Mouse (Mus musculus): ENCODE data around the gene Crebrf. TPM values are rescaled to one million over a fixed set of nuclear protein-coding genes. Genes with fewer than 3 reads are reported as not detected.

The Crebrf gene
- polyA plus RNA-seq, 1 experiment from 2014 or later: 23.9 TPM

- no peak for TF ChIP-seq CTCF (IDR thresholded peaks at IDR 0.05)
- no peak for DNase-seq (ENCODE audit: low read depth, low spot score)
- in situ Hi-C loops (cut with MboI; ENCODE audit: low pct_unique_long_range_greater_than_20kb): no loop called here
- CTCF ChIA-PET: no interaction called here
- ATAC-seq: no peak
- no peaks in the 10 kb centered on the region for H3K27me3 ChIP-seq
- POLR2A ChIA-PET: interaction anchor here (0.7 kb wide), 1 partner anchor 11 kb away, joined by 3 read pairs; no protein-coding TSS in a partner anchor
Measured at GRCm38 (mm10) chr17:26705463-26706359, 9.7 kb upstream of the Crebrf start.

GRCm38 (mm10) chr17:26707066-26707465 lies 8.4 kb upstream of the Crebrf start:
- no peaks in the 10 kb centered on the region for H3K27me3 ChIP-seq
- in situ Hi-C loops (cut with MboI; ENCODE audit: low pct_unique_long_range_greater_than_20kb): no loop called here
- ChIA-PET CTCF (no interaction called here), POLR2A (interaction anchor here (1.7 kb wide), 1 partner anchor 11 kb away, joined by 7 read pairs; no protein-coding TSS in a partner anchor)
- no peak for DNase-seq (ENCODE audit: low read depth, low spot score)
- ATAC-seq: no peak
- TF ChIP-seq CTCF (IDR thresholded peaks at IDR 0.05): no peak

GRCm38 (mm10) chr17:26708499-26708898 lies 7.0 kb upstream of the Crebrf start:
- in situ Hi-C loops (cut with MboI; ENCODE audit: low pct_unique_long_range_greater_than_20kb): no loop called here
- ATAC-seq (no peak), DNase-seq (ENCODE audit: low read depth, low spot score) (no peak)
- POLR2A ChIA-PET: interaction anchor here (0.5 kb wide), 1 partner anchor 28 kb away, joined by 5 read pairs; no protein-coding TSS in a partner anchor
- TF ChIP-seq CTCF (IDR thresholded peaks at IDR 0.05): no peak
- CTCF ChIA-PET: interaction anchor here (1.5 kb wide), 1 partner anchor 10 kb away, joined by 6 read pairs; no protein-coding TSS in a partner anchor
- H3K27me3 ChIP-seq: no peaks in the 10 kb centered on the region

- H3K27me3 ChIP-seq: no peaks in the 10 kb centered on the region
- CTCF ChIA-PET: interaction anchor here (1.5 kb wide), 1 partner anchor 10 kb away, joined by 6 read pairs; no protein-coding TSS in a partner anchor
- no peak for ATAC-seq
- POLR2A ChIA-PET: interaction anchor here (0.5 to 0.7 kb wide), 2 partner anchors 14 to 29 kb away, joined by 4 to 5 read pairs; no protein-coding TSS in a partner anchor
- DNase-seq (ENCODE audit: low read depth, low spot score): no peak
- in situ Hi-C loops (cut with MboI; ENCODE audit: low pct_unique_long_range_greater_than_20kb): no loop called here
- TF ChIP-seq CTCF (IDR thresholded peaks at IDR 0.05): no peak
Measured at GRCm38 (mm10) chr17:26708993-26709590, 6.4 kb upstream of the Crebrf start.

GRCm38 (mm10) chr17:26710049-26710448 lies 5.4 kb upstream of the Crebrf start:
- TF ChIP-seq CTCF (IDR thresholded peaks at IDR 0.05): no peak
- no peaks in the 10 kb centered on the region for H3K27me3 ChIP-seq
- in situ Hi-C loops (cut with MboI; ENCODE audit: low pct_unique_long_range_greater_than_20kb): no loop called here
- ChIA-PET CTCF (interaction anchor here (1.2 to 1.5 kb wide), 2 partner anchors 11 to 13 kb away, joined by 3 to 6 read pairs; no protein-coding TSS in a partner anchor), POLR2A (interaction anchor here (0.7 kb wide), 1 partner anchor 15 kb away, joined by 4 read pairs; no protein-coding TSS in a partner anchor)
- DNase-seq (ENCODE audit: low read depth, low spot score) (no peak), ATAC-seq (no peak)

GRCm38 (mm10) chr17:26715916-26716717 lies 667 bp downstream of the Crebrf start:
- TF ChIP-seq CTCF (IDR thresholded peaks at IDR 0.05): no peak
- POLR2A ChIA-PET: interaction anchor here (0.8 to 1.0 kb wide), 2 partner anchors 11 to 37 kb away, joined by 3 to 4 read pairs; no protein-coding TSS in a partner anchor
- DNase-seq (ENCODE audit: low read depth, low spot score) (peak; percentile 86), ATAC-seq (peak; percentile 93)
- CTCF ChIA-PET: interaction anchor here (0.8 kb wide), 1 partner anchor 56 kb away, joined by 3 read pairs; no protein-coding TSS in a partner anchor
- in situ Hi-C loops (cut with MboI; ENCODE audit: low pct_unique_long_range_greater_than_20kb): no loop called here
- H3K27me3 ChIP-seq: no peaks in the 10 kb centered on the region

- no peak for TF ChIP-seq CTCF (IDR thresholded peaks at IDR 0.05)
- CTCF ChIA-PET: interaction anchor here (1.3 kb wide), 1 partner anchor 9 kb away, joined by 6 read pairs; no protein-coding TSS in a partner anchor
- ATAC-seq (no peak), DNase-seq (ENCODE audit: low read depth, low spot score) (no peak)
- H3K27me3 ChIP-seq: no peaks in the 10 kb centered on the region
- POLR2A ChIA-PET: interaction anchor here (1.0 kb wide), 1 partner anchor 22 kb away, joined by 3 read pairs; no protein-coding TSS in a partner anchor
- in situ Hi-C loops (cut with MboI; ENCODE audit: low pct_unique_long_range_greater_than_20kb): no loop called here
Measured at GRCm38 (mm10) chr17:26717868-26718267, 2.4 kb downstream of the Crebrf start.

GRCm38 (mm10) chr17:26719405-26719804 lies 4.0 kb downstream of the Crebrf start:
- CTCF ChIA-PET: no interaction called here
- ATAC-seq (no peak), DNase-seq (ENCODE audit: low read depth, low spot score) (no peak)
- POLR2A ChIA-PET: no interaction called here
- in situ Hi-C loops (cut with MboI; ENCODE audit: low pct_unique_long_range_greater_than_20kb): no loop called here
- no peaks in the 10 kb centered on the region for H3K27me3 ChIP-seq
- TF ChIP-seq CTCF (IDR thresholded peaks at IDR 0.05): no peak

GRCm38 (mm10) chr17:26721802-26722201 lies 6.4 kb downstream of the Crebrf start:
- ATAC-seq (no peak), DNase-seq (ENCODE audit: low read depth, low spot score) (no peak)
- POLR2A ChIA-PET: no interaction called here
- no peak for TF ChIP-seq CTCF (IDR thresholded peaks at IDR 0.05)
- in situ Hi-C loops (cut with MboI; ENCODE audit: low pct_unique_long_range_greater_than_20kb): no loop called here
- CTCF ChIA-PET: no interaction called here
- H3K27me3 ChIP-seq: no peaks in the 10 kb centered on the region

- no peak for DNase-seq (ENCODE audit: low read depth, low spot score)
- ATAC-seq: no peak
- in situ Hi-C loops (cut with MboI; ENCODE audit: low pct_unique_long_range_greater_than_20kb): no loop called here
Measured at GRCm38 (mm10) chr17:26724790-26725189, 9.3 kb downstream of the Crebrf start.

More at GRCm38 (mm10) chr17:26724790-26725189, 9.3 kb downstream of the Crebrf start:
- CTCF ChIA-PET: no interaction called here
- no peak for TF ChIP-seq CTCF (IDR thresholded peaks at IDR 0.05)
- H3K27me3 ChIP-seq: no peaks in the 10 kb centered on the region
- POLR2A ChIA-PET: no interaction called here
